Mouse (Mus musculus) granulocyte monocyte progenitor cell, adult 5-6 weeks (primary cell): Measurements from ENCODE around the gene Mbnl2. TPM values are rescaled to one million over a fixed set of nuclear protein-coding genes. Genes with fewer than 3 reads are reported as not detected.

ENCODE experiments used
- ATAC-seq: replicated peaks from 2 replicates; pipeline ENCODE4 v1.8.0; 2016; ENCODE audit warnings: mild to moderate bottlenecking, moderate TSS enrichment, inconsistent platforms; ENCODE audit not compliant: poor library complexity, severe bottlenecking
- total RNA-seq, 2 experiments: library from RNA; stranded (forward) in 1 of 2; stranded (reverse) in 1 of 2; fragments of 200-712, 200-1000 nt in 1 of 2; fragments of >200 nt in 1 of 2; fragmentation: Nextera tagmentation in 1 of 2; gene quantifications; 2 replicates each; pipeline ENCODE4 v1.2.3; 2014 to 2017

Gene Mbnl2
- total RNA-seq, 2 experiments from 2014 or later = 55.0 to 66.8 TPM

DNA sequence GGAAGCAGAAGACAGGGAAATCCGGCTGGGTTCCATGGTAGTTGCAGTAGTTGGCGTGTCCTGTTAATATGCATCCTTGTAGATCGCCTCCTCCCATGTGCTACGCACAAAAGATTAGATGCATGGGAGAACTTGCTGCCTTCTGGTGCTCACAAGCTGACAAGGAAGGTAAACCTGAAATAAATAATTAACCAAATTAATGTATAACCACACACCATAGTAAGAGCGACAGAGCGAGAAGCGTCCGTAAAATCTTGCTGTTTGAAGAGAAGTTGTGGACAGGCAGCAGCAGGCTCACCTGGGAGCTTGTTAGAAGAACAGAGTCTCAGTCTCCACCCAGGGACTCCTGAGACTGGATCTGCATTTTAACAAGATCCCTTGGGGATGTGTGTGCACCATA is 4.4 kb upstream of the Mbnl2 start:
- no peak for ATAC-seq

DNA sequence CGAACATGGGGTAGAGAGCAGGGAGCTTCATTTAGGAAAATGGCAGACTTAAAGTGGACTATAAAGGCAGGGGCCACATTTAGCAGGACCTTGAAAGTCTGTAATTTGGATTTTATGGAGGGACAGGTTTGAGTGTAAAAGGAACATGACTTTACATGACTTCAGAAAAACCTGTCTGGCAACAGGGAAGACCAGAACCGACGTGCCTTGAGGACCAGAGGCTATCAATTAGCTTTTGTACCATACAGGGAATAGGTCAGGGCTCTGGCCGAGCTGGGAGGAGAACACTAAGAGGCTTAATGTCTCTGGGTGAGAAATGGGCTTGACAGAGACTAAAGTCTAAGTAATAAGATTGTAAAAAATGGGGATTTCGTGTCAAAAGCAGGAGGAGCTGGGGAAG is 1.7 kb upstream of the Mbnl2 start:
- no peak for ATAC-seq

- ATAC-seq = no peak
These were observed 723 bp upstream of the Mbnl2 start for GRCm38 (mm10) chr14:120274746-120275145.

DNA sequence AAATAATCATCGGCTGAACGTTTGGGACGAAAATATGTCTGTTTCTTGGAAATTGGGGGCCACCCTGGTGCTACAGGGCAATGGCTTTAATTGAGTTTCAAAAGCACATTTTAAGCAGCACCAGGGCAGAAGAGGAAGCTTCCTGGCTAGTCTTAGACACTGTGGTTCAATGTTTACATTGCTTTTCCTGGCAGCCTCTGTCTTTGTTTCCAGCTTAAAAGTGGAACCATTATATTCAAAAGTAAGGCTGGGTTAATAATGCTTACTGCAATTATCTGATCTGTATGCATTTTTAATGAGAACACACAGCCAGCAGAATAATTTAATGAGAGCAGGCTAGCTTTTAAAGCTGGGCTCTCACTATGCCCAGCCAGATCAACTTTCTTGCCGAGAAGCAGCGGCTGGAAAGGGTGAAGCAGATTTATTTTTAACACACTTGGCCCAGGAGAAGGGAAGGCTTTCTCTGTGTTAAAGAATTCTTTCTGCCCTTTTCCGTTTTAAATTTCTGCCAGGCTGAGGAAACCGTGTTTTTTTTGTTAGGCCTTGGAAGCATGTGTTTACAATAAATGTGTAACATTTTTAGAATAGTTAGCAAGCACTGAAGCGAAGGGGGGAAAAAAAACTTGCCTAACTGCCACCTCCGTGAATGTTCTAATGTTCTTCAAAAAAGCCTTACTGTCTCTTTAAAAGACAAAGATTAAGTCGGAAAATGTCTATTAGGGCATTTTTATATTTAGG is 1.0 kb downstream of the Mbnl2 start:
- ATAC-seq = no peak

GRCm38 (mm10) chr14:120277081-120277656 is 1.7 kb downstream of the Mbnl2 start:
- peak; percentile 31 for ATAC-seq

GRCm38 (mm10) chr14:120278290-120279244 is 3.1 kb downstream of the Mbnl2 start:
- peak; percentile 40 for ATAC-seq

DNA sequence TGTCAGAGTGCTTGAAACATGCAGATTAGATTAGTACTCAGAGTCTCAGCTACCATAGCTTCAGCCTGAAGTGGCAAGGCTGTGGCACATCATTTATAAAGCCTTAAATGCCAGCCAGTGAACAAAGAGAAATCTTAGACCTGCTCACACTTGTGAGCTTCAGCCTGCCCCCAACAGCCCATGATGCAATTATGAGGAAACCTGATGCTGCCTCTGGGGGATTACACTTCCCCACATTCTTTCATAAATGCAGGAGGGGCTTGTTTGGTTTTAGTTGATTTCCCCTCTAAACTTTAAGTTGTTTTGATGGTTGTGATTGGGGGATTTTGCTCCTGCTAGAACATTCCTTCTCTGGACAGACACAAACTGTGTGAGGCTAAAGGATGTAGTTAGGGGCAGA is 4.7 kb downstream of the Mbnl2 start:
- ATAC-seq = peak; percentile 20

GRCm38 (mm10) chr14:120283787-120284186 is 8.3 kb downstream of the Mbnl2 start:
- ATAC-seq = no peak

DNA sequence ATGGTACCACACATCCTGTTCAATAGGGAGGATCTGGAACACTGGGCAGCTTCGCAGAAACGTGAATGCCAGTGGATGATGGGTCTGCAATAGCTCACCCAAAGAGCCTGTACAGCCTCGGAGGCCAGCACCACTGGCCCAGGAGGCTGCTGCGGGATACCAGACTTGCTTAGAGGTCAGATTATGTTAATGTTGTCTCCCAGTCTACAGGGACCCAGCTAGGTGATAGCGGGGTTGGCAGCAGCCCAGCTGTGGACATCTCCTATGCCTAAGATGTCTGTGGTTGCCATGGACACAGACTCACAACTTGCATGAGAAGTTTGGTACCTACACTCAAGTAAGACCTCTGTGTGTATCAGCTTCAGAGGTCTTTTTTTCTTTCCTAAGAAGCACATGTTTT is 9.0 kb downstream of the Mbnl2 start:
- no peak for ATAC-seq

- ATAC-seq = peak; percentile 18
These were observed 11.9 kb downstream of the Mbnl2 start for GRCm38 (mm10) chr14:120287121-120287986.

DNA sequence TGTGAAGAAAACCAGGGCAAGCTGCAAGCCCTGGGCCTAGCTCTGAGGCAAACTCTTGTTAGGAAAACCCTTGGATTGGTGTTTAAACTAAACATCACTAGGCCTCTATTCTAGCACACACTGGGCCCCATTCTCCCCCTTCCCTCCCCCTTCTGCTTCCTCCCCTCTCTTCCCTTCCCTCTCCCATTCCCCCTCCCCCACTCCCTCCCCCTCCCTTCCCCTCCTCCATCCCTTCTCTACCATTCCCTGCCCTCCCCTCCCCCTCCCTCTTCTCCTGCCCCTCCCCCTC is 12.5 kb downstream of the Mbnl2 start:
- no peak for ATAC-seq

DNA sequence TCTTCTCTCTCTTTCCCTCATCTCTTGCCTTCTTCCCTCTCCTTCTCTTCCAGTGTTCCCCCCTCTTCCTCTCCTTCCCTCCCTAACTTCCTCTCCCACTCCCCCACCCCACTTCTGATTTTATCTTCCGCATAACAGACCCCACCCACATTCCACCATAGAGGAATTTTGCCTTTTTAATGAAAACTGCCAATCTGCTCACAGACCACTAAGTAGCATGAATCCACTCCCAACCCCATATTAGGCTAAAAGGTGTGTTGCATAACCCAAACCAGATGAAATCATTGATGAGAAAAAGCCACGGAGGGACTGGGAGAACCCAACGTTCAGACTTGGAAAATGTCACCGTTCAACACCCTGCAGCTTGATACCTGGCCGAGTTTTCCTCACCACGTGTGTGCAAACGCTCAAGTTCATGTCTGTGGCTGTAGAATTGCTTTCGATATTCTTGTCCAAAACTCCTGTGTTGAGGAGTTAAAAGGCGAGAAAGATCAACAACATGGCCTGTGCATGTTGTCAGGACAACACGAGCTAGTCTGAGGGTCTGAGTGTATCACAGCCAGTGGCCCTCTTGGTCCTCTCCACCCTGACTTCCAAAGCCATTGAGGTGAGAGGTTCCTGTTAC is 13.0 kb downstream of the Mbnl2 start:
- ATAC-seq = peak; percentile 23; the same call in 1 of the 2 replicates

DNA sequence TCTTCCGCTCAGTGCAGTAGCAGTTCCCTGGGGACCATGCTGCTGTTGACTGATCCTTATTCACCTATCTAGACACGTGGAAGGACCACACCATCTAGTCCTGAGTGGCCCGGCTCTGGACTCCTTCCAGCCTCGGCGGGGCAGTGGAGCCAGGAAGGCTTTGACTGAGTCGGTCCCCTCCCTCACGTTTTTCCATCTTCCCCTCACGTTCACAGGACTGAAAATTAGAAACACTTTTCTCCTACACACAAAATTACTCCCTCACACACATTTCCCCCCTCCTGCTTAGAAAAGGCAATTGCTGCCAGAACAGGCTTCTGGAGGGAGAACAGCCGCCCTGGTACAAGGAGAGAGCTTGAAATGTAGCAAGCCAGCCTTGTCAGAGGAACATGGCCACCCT is 13.6 kb downstream of the Mbnl2 start:
- no peak for ATAC-seq

DNA sequence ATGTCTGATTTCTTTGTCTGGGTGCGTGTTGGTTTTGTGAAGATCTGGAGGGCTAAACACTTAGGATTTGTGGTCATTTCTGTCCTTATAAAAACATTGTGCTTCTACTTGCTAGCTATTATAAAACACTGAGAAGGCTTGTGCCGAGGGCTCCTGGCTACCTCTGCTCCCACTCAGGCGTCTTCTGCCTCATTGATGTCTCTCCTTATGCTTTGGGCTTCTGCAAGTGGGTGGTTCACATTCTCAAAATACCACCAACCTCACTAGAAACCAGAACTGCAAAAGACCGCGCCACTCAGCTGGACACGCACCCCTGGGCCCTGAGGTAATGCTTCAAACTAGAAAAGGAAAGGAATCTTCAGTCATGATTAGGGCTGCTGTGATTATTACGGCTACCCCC is 14.1 kb downstream of the Mbnl2 start:
- no peak for ATAC-seq

GRCm38 (mm10) chr14:120291226-120291757 is 15.8 kb downstream of the Mbnl2 start:
- no peak for ATAC-seq

DNA sequence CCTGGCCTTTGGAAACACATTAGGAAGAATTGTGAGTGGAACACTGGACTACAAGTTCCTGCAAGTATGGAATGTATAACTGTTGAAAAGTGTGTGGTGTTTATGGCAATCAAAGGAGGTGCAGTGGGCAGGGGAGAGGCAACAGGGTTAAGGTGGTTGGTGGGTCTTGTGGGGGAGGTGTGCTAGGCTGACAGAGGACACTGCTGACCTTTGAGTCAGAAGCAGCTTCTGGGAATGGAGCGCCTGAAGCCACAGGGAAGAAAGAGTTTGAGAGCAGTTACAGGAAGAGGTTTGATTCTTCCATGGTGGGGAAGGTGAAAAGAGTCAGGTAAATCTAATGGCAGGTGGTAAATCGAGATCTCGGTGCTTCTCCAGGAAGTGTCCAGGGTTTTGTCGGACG is 16.7 kb downstream of the Mbnl2 start:
- no peak for ATAC-seq

- no peak for ATAC-seq
These were observed 17.2 kb downstream of the Mbnl2 start for GRCm38 (mm10) chr14:120292617-120293195.

- peak; percentile 29 for ATAC-seq
These were observed 19.0 kb downstream of the Mbnl2 start for GRCm38 (mm10) chr14:120294480-120294879.
